Mouse (Mus musculus) G1E (cell line): ENCODE measurements at regions not wholly inside any gene's neighbourhood (a gene's known extent, or its start where the extent isn't known, plus 50 kb on each side); places are given as distances from the start of the nearest gene placed in this dataset.
"Not testable (repeated sequence)": the region's sequence is repeated elsewhere in the genome, so short reads cannot be mapped to it uniquely, and the experiment has no call there.

ENCODE experiments used
- ATAC-seq: 2 replicates; pipeline ENCODE4 v1.8.0; 2016; ENCODE audit warnings: mild to moderate bottlenecking; ENCODE audit not compliant: insufficient number of reproducible peaks, poor library complexity, low FRiP score, severe bottlenecking; ENCODE audit errors: extremely low read depth
- DNase-seq: peaks from one replicate; pipeline ENCODE4 v3.0.0; 2012; ENCODE audit warnings: low spot score
- H3K27me3 ChIP-seq: 2 replicates; pipeline ENCODE4 v1.6.1; 2012; ENCODE audit warnings: mild to moderate bottlenecking, low read length, inconsistent platforms; ENCODE audit not compliant: insufficient read depth
- H3K36me3 ChIP-seq: replicated peaks from 2 replicates; pipeline ENCODE3; 2012; ENCODE audit warnings: mild to moderate bottlenecking, inconsistent platforms
- H3K4me1 ChIP-seq: 2 replicates; pipeline ENCODE4 v1.6.1; 2012; ENCODE audit warnings: low read depth, low read length, inconsistent platforms, mixed read lengths; ENCODE audit not compliant: insufficient read depth
- H3K4me3 ChIP-seq: 2 replicates; pipeline ENCODE4 v1.5.1; 2012; ENCODE audit warnings: low read depth, mild to moderate bottlenecking, inconsistent platforms, low read length, moderate library complexity, mixed read lengths
- H3K9me3 ChIP-seq: replicated peaks from 2 replicates; pipeline ENCODE4 v1.6.1; 2012; ENCODE audit warnings: inconsistent platforms
- CTCF ChIP-seq: IDR thresholded peaks from 2 replicates; pipeline ENCODE4 v1.5.1; 2012; ENCODE audit warnings: low read depth, low read length, inconsistent platforms, mixed read lengths
- GATA1 ChIP-seq: IDR thresholded peaks from 2 replicates; pipeline ENCODE4 v1.6.1; 2012; ENCODE audit warnings: borderline replicate concordance, low read length, inconsistent platforms, mixed read lengths
- GATA2 ChIP-seq: IDR thresholded peaks from 2 replicates; pipeline ENCODE4 v1.6.1; 2012; ENCODE audit warnings: low read depth, low read length, inconsistent platforms, borderline replicate concordance
- POLR2AphosphoS5 ChIP-seq: IDR thresholded peaks from 2 replicates; pipeline ENCODE4 v1.6.1; 2012; ENCODE audit warnings: low read depth, low read length, inconsistent platforms; ENCODE audit not compliant: insufficient replicate concordance
- TAL1 ChIP-seq: conservative IDR thresholded peaks from 2 replicates; pipeline ENCODE4 v1.6.1; 2012; ENCODE audit warnings: low read depth, low read length, inconsistent platforms, mixed read lengths

DNA sequence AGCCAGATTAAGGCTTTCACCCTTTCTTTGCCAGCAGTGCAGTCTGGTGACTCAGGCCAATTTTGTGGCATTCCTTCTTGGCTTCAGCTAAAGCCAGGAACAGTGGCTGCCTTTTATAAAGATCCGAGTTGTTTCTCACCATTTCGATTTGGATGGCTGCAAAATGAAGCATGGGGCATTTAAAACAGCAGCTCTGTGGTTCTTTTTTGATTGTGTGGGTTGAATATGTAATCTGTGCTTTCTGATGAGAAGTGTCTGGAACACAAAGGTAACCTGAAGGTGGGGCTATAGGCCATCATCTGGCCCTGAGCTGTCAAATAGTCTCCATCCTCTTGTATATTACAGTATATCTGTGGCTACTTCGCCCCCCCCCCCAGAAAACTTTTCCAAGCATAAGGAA, 338.4 kb upstream of the Clnk start:
- Histone ChIP-seq H3K4me1 (no peaks in the 10 kb centered on the region), H3K27me3 (no peaks in the 10 kb centered on the region), H3K36me3 (no peaks in the 10 kb centered on the region), H3K9me3 (peaks cover 12% of the 10 kb centered on the region), H3K4me3 (no peak overlapping the region)
- ATAC-seq (no peak), DNase-seq (no peak)
- TF ChIP-seq GATA2: no peak
- no peak for TF ChIP-seq POLR2AphosphoS5
- TF ChIP-seq GATA1: no peak
- TF ChIP-seq CTCF: no peak
- no peak for TF ChIP-seq TAL1

DNA sequence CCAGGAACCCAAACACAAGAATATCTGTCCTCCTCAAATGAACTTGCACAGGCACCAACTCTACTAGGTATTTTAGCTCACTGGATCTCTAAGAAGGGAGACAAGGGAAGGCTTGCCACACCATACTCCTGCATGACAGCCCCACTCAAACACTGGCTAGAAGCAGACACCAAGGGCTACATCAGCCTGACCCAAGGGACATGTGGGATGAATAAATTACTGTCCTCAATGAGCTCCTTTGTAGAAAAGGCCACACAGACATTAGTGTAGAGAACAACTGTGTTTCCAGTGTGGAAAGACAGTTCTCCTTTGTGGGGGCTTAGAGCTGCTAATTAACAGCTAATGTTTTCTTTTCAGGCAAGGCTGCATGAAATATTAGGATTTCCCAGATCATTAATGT, 335.9 kb upstream of the Clnk start:
- no peaks in the 10 kb centered on the region for H3K4me1 ChIP-seq
- peaks cover 9% of the 10 kb centered on the region for H3K9me3 ChIP-seq
- DNase-seq (no peak), ATAC-seq (no peak)
- no peaks in the 10 kb centered on the region for H3K27me3 ChIP-seq
- no peak overlapping the region for H3K4me3 ChIP-seq
- no peaks in the 10 kb centered on the region for H3K36me3 ChIP-seq
- TF ChIP-seq GATA2 (no peak), POLR2AphosphoS5 (no peak)

DNA sequence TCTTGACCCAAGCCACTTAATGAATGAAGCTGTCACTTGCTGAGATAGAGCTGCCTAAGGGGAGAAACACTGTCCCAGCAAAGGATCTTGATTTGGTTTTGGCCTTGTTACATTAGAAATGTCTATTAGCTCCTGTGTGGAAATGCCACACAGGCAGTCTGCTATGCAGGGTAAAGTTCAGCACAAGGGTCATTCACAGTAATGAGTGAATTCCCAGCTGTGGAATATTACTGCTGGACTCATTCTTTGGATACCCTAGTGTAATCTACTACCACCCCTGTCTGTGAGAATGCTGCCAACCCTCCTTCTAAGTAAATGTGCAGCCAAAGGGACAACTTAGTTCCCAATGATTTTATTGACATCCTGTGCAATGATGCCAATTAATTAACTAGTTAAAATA, 322.2 kb upstream of the Clnk start:
- H3K36me3 ChIP-seq: no peaks in the 10 kb centered on the region
- no peak for ATAC-seq
- TF ChIP-seq GATA2: no peak
- no peak for TF ChIP-seq POLR2AphosphoS5
- no peak for TF ChIP-seq GATA1
- no peak for TF ChIP-seq TAL1
- no peak for TF ChIP-seq CTCF
- H3K4me3 ChIP-seq: no peak overlapping the region
- H3K4me1 ChIP-seq: no peaks in the 10 kb centered on the region
- DNase-seq: no peak
- no peaks in the 10 kb centered on the region for H3K27me3 ChIP-seq
- H3K9me3 ChIP-seq: no peaks in the 10 kb centered on the region

DNA sequence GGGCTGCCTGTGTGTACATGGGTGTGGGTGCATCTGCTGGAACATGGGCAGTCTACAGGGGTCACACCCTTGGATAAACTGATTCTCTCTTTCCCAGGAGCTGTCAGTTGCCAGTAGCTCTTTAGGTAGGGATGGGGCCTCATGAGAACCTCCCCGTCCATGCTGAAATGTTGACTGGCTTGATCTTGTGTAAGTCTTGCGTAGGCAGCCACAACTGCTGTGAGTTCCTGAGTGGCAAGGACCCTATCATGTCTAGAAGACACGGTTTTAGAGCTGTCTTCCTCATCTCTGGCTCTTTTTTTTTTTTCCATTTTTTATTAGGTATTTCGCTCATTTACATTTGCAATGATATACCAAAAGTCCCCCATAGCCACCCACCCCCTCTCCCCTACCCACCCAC, 314.5 kb upstream of the Clnk start:
- not testable (repeated sequence) for H3K4me3 ChIP-seq, H3K4me1 ChIP-seq, H3K9me3 ChIP-seq, H3K27me3 ChIP-seq, H3K36me3 ChIP-seq, ATAC-seq, DNase-seq

DNA sequence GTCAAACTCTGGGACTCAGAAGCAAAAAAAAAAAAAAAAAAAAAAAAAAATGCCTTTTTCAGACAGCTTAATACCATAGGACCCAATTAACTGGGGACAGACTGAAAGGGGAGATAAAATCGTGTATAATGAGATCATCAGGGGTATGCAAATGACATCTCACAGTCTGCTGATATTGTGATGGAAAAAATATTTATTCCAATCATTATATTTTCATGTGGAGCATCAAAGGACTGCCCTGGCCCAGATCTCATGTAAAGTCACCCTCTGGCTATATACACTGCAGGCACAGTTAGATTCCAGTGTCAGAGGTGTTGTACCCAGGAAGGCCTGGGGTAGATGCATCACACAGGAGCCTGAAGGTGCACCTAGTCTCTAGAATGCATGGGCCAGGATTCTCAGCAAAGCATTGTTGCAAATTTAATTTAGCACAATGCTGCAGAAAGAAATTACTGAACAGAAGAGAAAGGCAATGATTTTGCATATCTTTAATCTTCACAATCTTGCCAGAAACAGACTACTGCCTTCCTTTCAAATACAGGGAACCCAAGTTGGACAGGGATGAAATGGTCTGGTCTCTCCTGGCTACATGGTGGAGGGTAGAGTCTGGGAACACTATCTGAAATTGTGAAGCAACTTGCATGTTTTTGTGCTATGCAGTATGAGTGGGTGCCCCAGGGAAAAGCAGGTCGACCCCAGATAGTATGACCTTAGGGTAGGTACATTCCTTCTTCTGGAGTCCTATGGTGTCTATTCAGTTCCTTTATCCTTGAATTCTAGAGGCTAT, 305.2 kb upstream of the Clnk start:
- Histone ChIP-seq H3K9me3 (peaks cover 11% of the 10 kb centered on the region; the same call in 1 of the 2 replicates), H3K36me3 (no peaks in the 10 kb centered on the region), H3K4me1 (no peaks in the 10 kb centered on the region), H3K27me3 (no peaks in the 10 kb centered on the region), H3K4me3 (no peak overlapping the region)
- TF ChIP-seq GATA1 (no peak), GATA2 (no peak), TAL1 (no peak), POLR2AphosphoS5 (no peak), CTCF (no peak)
- no peak for DNase-seq
- no peak for ATAC-seq

DNA sequence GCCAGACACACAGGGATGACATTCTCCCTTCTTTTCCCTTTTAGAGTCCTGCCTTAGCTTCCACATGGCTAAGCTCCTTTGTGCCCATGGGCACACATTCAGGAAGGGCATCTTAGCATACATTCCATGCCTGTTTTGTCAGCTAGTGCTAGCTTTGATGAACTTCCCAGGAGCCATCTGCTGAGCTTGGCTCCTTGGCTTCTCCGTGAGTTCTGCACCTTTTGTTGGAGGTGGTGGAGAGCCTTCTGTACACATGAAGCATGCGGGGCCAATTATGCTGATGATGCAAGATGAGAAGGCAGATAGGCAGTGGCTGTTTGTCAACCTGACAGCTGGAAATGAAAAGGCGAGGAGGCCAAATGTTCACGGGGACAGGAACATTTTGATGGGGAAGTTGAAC, 304.4 kb upstream of the Clnk start:
- ATAC-seq (no peak), DNase-seq (no peak)
- Histone ChIP-seq H3K27me3 (no peaks in the 10 kb centered on the region), H3K4me1 (no peaks in the 10 kb centered on the region), H3K36me3 (no peaks in the 10 kb centered on the region), H3K4me3 (no peak overlapping the region), H3K9me3 (peaks cover 12% of the 10 kb centered on the region; the same call in 1 of the 2 replicates)
- TF ChIP-seq CTCF (no peak), GATA2 (no peak), POLR2AphosphoS5 (no peak), TAL1 (no peak), GATA1 (no peak)

DNA sequence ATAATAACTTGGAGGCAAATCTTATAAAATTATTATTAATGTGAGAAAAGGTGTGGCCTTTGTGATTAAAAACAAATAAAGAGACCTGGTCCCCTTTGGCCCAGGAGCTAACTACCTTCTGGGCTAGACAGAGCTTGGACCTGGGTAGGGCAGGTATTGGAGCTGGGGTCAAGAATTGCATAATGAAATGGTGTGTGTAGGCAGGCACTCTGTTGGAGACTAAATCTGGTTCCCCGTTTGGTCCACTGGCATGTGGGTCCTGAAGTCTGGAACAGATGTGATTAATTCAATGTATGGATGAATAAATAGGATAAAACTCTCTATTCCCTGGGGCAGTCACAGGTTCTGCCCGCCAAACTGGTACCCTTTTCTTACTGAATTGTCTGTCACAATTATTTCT, 301.3 kb upstream of the Clnk start:
- H3K4me1 ChIP-seq: no peaks in the 10 kb centered on the region
- H3K36me3 ChIP-seq: no peaks in the 10 kb centered on the region
- H3K4me3 ChIP-seq: no peak overlapping the region
- H3K9me3 ChIP-seq: peaks cover 14% of the 10 kb centered on the region
- H3K27me3 ChIP-seq: no peaks in the 10 kb centered on the region
- ATAC-seq (no peak), DNase-seq (no peak)
- TF ChIP-seq GATA1 (no peak), POLR2AphosphoS5 (no peak), TAL1 (no peak), GATA2 (no peak), CTCF (no peak)
